Mouse (Mus musculus) 3T3-L1 (cell line): ENCODE results near the gene Nrip3.

Source experiments
- DNase-seq: peaks from one replicate; pipeline ENCODE4 v3.0.0-alpha.2; 2015; ENCODE audit warnings: low read depth, low spot score

Gene Nrip3

DNA sequence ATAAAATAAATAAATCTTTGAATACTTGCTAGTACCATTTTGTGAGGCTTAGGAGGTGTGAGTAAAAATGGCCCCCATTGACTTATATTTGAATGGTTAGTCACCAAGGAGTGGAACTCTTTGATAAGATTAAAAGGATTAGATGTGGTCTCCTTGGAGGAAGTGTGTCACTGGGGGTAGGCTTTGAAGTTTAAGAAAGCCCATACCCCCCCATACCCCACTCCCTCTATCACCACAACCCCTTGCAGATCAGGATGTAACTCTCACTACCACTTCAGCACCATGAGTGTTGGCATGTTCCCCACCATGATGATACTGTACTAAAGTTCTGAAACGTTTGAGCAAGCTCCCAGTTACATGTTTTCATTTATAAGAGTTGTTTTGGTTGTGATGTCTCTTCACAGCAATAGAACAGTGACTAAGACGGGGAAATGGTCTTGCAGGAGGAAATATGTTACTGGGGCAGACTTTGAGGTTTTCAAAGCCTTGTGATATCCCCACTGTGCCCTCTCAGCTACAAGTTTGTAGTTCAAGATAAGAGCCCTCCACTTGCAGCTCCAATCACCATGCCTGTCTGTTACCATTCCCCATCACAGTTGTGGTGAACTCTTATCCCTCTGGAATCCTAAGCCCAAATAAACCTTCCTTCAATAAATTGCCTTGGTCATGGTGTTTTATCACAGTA, 13.0 kb downstream of the Nrip3 start:
- DNase-seq: no peak

DNA sequence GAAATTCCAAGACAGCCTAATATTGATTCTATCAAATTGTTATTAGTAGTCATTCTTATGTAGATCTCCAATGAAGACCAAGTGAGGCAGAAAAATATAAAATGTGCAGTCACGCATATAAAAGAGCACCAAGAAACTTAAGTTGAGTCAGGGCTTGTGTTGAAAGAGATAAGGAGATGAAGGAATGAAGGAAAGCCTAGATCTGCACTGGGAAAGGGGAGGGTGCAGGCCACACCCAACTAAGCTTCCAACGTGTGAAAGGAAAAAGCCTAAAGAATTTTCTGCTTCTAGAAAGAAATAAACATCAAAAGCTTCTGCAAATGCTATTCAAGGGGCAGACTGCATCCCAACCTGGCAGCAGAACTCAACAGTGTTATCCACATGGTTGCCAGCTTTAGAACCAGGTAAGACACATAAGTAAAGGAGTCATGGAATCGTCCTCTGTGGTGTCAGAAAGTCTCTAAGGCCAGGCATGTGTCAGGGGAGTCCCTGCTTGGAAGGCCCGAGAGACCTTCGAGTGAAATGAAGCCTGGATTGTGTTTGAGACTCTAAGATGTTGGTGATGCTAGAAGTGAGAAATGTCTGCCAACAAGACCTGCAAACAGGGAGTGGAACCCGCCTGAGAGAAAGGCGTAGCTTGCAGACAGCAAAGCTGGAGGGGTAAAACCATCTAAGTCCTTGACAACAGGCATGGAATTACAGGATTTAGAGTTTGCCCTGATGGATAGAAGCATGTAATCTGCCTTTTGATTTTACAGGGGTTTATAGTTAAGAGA, 14.1 kb downstream of the Nrip3 start:
- no peak for DNase-seq

DNA sequence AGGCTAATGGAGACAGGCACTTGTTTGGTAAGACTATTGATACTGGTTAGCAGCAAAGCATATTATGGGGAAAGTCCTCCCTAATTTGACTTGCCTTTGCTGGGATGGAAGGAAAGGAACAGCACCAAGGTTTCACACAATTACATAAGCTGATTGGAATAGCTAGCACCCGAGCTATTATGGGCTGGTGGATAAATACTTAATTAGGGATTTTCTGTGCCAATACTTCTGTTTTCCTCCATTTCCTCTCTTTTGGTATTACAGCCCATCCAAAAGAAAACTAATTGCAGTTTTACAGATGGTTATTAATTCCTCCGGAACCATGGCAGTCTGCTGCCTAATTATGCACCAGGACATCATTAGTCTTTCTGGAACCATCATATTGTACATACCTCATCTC, 17.8 kb downstream of the Nrip3 start:
- no peak for DNase-seq

DNA sequence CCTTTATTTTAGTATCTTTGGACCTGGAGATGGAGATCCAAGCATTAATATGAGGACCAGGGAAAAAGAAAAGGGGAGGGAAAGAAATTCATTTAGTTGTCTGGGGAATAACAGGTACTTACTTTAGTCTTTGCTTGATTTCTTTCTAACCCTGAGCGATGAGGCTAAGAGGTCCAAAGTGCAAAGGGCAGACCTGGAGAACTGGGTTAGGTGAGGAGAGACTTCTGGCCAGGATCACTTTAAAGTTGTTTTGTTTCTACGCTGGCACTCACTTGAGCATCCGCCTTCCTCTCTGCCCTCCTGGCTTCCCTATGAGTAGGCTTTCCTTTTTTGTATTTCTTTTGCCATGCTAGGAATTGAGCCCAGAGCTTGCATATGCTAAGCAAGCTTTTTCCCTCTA, 25.5 kb downstream of the Nrip3 start:
- no peak for DNase-seq

DNA sequence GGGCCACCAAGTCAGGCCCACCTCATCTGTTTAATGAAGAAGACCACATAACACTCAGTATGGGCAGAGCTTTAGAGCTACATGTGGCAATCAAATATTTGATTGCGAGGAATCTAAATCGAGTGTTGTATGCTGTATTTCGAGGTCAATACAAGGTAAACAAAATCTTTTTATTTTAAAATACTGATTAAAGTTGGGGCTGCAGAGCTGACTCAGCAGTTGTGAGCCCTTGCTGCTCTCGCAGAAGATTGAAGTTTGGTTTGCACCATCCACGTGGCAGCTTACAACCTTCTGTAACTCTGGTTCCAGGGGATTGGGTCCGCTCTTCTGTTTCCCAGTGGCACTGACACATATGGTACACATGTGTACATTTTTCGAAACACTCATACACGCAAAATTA, 27.8 kb downstream of the Nrip3 start:
- DNase-seq: no peak

DNA sequence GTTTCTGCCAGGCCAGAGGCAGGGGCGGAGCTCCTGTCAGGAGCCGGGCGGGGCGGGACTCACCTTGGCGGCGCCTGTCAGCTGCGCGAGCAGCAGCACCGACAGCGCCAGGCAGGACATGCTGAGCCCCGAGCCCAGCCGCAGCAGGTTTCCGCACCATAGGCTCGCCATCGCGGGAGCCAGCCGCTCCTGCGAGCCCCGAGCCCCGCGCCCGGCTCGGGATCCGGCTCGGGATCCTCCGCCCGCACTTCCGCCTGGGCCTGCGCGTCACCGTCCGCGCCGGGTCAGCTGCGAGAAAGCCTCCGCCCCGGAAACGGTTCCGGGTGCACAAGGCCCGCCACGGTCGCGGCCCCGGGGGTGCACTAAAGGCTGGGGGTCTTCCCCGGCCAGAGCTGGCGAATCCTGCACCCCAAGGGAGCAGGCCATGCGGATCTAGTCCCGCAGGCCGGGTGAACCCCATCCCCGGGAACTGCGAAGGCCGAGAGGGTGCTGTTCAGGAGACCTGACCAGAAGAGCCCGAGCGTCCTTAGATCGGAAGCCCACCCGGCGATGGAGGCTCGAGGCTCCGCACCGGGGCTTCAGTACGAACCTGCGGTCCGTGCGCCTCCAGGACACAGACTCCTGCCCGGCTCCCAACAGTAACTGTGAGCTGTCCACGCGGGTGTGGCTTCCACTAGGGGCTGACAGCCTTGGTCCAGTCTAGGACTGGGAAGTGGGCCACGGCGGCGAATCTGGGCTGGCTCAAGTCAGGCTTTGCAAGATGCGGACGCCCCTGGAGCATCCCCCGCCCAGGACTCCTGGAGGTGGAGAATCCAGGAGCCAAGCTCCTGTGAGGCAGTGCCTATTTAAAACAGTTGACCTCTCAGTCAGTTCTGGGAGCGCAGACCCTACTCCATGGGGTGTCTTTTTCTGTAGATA, 29.6 kb downstream of the Nrip3 start, which contains the start of gene Tmem9b:
Gene Tmem9b (minus strand): TSS at position 868 of the 918 bp plus-strand sequence.
- DNase-seq: peak; percentile 60

DNA sequence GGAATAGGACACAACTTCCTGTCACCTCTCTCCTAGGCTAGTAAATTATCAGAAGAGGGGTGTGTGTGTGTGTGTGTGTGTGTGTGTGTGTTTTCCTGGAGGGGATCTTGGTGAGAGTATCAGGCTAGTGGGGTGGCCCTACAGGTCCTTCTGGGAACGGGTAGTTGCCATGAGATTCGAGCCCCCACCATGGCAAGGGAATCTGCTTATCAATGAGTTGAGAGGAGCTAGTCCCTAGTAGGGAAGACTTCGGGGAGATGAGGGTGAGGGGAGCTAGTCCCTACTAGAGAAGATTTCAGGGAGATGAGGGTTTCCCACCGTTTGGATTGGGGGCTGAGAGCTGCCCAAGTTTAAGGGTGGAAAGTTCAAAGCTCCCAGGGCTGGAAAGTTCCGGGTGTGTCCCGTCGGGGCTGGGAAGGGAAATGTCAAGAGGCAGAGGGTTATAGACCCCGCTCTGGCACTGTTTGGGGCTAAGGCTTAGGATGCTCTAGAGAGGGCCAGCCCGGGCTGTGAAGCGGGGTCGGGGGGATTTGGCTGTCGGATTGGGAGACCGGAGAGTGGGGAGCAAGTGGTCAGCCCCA, 30.3 kb downstream of the Nrip3 start:
- no peak for DNase-seq

DNA sequence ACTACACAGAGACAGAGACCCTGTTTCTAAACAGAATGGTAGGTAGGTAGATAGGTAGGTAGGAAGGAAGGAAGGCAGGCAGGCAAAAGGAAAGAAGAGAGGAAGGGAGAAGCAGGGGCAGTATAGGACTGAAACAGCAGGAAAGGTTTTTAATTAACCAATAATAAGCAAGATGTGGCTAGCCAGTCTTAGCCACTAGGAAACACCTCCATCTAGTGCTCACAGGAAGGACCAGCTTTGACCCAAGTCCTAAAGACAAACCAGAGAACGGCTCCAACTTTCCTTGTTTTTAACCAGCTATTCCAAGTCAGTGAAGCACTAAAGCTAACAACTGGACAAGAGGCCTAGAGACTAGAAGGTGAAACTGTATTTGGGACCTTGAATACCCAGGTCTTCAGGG, 34.1 kb downstream of the Nrip3 start:
- DNase-seq: no peak

DNA sequence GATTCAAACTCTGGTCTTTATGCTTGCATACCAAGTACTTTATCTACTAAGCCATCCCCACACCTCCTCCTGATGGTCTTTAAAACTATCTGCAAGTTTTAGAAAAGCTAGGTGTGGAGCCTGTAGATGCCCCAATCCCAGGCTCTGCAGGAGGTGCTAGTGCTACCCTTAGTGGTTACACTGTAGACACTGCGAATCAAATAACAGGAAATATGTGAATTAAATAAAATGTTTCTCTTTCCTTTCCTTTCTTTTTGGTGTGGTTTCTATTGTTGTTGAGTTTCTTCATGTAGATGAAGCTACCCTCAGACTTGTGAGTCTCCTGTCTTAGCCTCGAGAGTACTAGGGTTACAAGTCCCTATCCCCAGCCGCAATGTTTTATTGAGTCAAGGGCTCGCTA, 40.1 kb downstream of the Nrip3 start:
- DNase-seq: no peak

DNA sequence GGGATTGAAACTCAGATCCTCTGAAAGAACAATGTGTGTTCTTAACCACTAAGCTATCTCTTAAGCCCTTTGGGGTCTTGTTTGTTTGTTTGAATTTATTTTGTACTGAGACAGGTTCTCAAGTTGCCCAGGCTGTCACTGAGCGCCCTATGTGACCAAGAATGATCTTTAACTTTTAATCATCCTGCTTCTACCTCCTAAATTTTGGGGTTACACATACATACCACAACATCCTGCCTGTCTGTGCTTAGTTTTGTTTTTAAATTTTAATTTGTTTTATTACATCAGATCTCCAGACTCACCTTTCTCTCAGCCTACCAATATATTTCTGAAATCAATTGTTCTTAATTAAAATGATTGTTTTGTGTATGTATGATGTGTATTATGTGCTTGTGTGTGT, 40.8 kb downstream of the Nrip3 start:
- DNase-seq: no peak

DNA sequence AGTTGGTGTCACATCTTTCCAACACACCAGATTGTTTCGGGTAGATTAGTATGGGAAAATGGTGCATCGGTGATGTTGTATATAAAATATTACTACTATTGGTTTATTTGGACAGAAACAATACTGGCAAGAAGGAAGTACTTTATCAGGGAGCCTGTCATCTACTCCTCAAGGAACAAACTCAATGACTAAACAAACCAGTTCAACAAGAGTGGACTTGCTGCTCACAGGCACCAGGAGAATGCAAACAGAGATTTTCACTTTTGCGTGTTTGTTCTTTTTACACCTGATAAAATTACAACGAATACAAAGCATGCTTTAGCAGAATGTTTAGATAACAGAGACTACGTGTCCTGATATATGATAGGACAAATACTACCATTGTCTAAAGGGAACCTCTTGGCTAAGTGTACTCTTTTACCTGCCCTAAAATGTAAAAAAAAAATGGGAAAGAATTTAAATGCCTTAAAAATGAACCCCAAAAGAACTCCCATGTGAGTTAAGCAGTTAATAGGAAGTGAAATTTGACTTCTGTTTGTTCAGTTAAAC, 41.9 kb downstream of the Nrip3 start:
- DNase-seq: no peak

DNA sequence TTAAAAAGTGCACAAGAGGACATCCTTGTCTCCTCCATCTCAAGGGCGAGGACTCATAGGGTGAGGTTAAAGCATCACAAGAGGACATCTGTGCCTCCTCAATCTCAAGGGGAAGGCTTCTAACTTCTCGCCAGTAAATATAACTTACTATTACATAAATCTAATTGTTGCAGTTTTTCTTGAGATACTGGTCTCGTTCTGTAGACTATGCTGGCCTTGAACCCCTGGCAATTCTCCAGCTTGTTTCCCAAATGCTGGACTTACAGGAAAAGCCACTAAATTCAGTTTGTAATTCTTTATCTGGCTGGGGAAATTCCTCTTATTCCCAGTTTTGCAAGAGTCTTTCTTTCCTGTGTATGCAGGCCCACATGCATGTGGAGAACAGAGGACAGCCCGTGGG, 47.0 kb downstream of the Nrip3 start:
- DNase-seq: no peak

DNA sequence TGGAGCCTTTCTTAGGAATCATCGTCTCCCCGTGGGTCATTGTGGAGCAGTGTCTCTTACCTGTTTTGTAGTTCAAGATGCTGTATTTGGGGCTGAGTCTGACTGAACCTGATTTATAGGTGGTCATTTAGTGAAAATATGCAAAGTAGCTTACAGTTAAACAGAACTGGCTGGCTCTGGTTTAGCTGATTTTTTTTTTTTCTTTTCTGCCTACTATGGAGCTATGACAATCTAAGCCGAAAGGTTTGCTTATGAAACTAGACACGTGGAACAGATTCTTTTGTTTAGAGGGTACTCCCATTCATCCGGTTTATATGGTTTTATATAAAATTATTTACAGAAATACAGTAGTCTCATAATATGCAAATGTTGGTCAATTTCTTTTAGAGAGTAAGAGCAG, 50.2 kb downstream of the Nrip3 start, which contains the start of gene Ascl3:
Gene Ascl3 (minus strand): TSS at position 101 of the 400 bp plus-strand sequence.
- no peak for DNase-seq

DNA sequence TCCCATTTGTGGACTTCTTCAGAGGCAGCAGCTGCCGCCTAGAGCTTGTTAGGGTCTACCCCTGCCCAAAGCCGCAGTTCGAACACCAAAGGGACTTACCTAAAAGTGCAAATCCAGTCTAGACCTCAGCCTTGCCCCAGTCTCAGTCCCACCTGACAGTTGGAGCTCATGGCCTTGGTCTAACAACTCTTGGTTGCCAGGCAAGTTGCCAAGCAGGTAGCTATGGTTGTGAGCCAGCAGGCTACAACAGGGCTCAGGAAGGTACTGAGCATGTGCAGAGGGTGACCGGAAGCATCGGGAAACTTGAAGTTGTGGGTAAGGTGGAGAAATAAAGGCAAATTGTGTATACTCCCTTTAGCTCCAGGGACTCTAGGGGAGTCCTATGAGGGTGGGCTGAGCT, 58.1 kb downstream of the Nrip3 start, which contains the start of gene BC051019:
Gene BC051019 (minus strand): TSS at position 154 of the 400 bp plus-strand sequence.
- no peak for DNase-seq

DNA sequence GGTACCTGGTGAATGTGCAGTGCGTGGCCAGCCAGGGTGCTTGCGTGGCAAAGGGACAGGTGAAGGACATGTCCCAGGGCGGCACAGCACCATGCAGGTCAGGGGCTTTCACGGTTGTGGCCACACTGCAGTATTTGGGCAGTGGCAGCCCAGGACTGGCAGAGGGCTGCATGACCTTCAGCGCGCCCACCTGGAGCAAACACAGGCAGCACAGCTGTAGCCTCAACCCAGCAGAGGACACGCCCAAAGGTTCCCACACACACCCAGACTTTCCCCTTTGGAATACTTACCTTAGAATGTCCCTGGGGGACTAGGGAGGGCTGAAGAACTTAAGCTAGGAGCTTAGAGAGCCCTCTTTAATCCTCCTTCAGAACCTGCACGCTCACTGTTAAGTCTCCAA, 58.7 kb downstream of the Nrip3 start:
- no peak for DNase-seq

DNA sequence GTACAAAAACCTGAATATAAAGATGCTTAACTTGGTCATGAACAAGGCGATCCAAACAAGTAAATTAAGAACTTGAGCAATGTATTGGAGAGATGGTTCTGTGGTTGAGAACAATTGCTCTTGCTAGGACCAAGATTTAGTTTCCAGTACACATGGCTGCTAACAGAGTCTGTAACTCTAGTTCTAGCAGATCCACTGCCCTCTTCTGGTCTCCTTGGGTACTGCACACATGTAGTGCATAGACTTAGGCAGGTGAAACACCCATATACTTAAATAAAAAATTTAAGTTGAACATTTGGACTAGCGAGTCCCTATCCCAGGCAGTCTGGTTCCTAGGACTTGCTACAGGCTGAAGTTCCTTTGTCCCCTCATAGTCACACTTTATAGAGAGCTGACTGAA, 59.2 kb downstream of the Nrip3 start:
- DNase-seq: peak; percentile 47

DNA sequence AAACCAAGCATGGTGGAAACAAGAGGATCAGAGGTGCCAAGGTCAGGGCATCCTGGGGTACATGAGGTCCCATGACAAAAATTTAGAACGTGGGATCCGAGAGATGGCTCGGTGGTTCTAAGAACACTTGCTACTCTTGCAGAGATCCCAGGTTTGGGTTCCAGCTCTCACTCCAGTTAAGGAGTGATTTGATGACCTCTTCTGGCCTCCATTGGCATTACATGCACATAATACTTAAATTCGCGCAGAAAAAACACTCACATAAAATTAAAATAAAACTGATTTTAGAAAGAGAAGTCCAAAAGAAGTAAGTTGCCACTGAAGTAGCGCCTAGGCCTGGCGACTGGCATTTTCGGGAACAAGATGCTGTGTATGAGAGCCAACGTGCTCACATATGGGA, 62.5 kb downstream of the Nrip3 start:
- DNase-seq: peak; percentile 76

DNA sequence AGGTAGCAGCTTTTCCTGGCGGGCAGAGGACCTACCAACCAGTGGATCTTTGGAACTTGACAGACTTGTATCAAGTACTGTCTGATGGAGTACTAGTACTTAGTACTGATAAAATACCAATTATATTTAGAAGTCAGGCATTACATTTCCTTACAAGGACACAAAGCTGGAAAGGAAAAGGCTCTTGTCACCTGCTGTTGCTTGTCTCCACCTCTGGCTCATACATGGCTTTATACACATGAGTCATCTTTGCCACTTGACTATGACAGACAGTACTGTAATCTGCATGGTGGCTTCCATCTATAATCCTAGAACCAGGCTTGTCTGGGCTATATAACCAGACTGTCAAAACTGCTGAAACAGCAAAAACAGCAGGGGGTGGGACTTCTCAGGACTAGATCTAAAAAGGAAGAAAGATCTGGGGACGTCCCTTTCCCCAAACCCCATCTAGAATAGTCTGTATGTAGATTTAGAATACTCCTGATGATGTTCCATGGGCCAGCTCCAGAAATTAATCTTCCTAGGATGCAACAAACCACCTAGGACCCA, 68.3 kb downstream of the Nrip3 start:
- no peak for DNase-seq

DNA sequence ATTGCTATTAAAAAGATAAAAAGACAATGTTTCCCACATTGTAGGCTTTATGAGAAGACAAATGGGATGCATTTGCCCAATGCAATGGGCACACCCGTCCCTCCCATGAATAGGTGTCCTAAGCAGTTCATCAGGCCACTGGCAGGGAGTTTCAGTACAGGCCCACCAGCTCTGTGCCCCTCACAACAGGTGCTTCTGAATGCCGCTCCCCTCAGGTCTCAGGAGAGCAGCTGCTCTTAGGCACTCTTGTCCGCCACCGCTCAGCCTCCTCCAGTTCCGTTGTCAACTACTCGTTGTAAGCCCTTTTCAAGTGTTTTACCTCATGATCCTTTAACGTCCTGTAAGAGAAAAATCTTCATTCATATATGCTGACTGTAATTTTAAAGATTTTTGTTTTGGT, 69.6 kb downstream of the Nrip3 start:
- no peak for DNase-seq

DNA sequence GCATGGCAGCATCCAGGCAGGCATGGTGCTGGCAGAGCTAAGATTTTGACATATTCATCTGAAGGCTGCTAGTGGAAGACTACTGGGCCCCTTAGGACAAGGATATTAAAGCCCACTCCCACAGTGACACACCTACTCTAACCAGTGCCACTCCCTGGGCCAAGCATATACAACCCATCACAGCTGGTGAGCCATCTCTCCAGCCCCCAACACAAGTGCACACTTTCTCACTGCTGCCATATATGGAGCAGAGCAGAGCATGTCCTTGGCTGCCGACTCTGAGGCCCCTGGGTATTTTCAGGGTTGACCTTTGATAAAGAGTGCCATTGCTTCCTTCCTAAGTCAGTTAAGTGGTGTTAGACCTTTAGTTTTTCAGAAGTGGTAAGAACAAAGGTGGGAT, 71.8 kb downstream of the Nrip3 start:
- DNase-seq: no peak

DNA sequence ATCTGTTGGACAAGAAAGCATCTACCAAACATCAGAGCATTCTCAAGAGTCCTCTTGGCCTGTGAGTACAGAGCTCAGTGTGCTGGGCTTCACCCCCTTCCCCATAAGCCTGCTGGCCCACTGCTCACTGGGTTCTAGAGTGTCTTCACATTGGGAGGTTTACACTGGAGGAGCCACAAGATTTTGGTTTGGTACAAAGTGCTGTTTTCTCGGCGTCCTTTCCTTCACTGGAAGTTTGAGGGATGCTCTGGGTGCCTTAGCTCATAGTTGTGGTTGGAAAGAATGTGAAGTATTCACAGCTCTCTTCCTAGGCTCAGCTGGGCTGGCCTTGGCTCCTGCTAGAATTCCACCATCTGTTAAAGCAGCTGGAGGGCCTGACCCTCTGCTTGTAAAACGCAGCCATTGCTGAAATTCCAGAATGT, 72.9 kb downstream of the Nrip3 start:
- peak; percentile 93 for DNase-seq
